Mouse (Mus musculus) limb, embryonic 14.5 days (tissue): ENCODE data around the gene Ikzf1. TPM values are rescaled to one million over a fixed set of nuclear protein-coding genes. Genes with fewer than 3 reads are reported as not detected.
A peak's percentile ranks its signal among the peaks of the same experiment; 100 is the strongest.

Experiments used
- ATAC-seq: fragments of 200-750 bp; cut with Nextera tagmentation; 2 replicates; pipeline ENCODE4 v1.8.0; 2017; ENCODE audit warnings: low read depth, moderate number of reproducible peaks, moderate TSS enrichment; ENCODE audit not compliant: low FRiP score
- DNase-seq: peaks from one replicate; pipeline ENCODE4 v3.0.0-alpha.2; 2015; ENCODE audit warnings: low spot score
- H3K27ac ChIP-seq: fragments of 300-500 bp; sonication (generic); replicated peaks from 2 replicates; pipeline ENCODE4 v1.5.1; 2014; ENCODE audit warnings: low read depth, mild to moderate bottlenecking, low read length, moderate library complexity, mixed read lengths
- H3K27me3 ChIP-seq: fragments of 300-500 bp; sonication (generic); 2 replicates; pipeline ENCODE4 v1.6.1; 2014; ENCODE audit warnings: low read length, mixed read lengths; ENCODE audit not compliant: control insufficient read depth, insufficient read depth
- H3K36me3 ChIP-seq: fragments of 300-500 bp; sonication (generic); 2 replicates; pipeline ENCODE4 v1.6.1; 2014; ENCODE audit warnings: mild to moderate bottlenecking, low read length, moderate library complexity, mixed read lengths; ENCODE audit not compliant: control insufficient read depth, insufficient read depth
- H3K4me1 ChIP-seq: fragments of 300-500 bp; sonication (generic); 2 replicates; pipeline ENCODE4 v1.6.1; 2014; ENCODE audit warnings: antibody characterized with exemption, low read length, mixed read lengths; ENCODE audit not compliant: control insufficient read depth, insufficient read depth
- H3K4me2 ChIP-seq: fragments of 300-500 bp; sonication (generic); replicated peaks from 2 replicates; pipeline ENCODE4 v1.6.1; 2014; ENCODE audit warnings: low read depth, mild to moderate bottlenecking, low read length, moderate library complexity; ENCODE audit not compliant: severe bottlenecking
- H3K4me3 ChIP-seq: fragments of 300-500 bp; sonication (generic); replicated peaks from 2 replicates; pipeline ENCODE4 v1.5.1; 2014; ENCODE audit warnings: low read length
- H3K9ac ChIP-seq: fragments of 300-500 bp; sonication (generic); 2 replicates; pipeline ENCODE4 v1.6.1; 2014; ENCODE audit warnings: mild to moderate bottlenecking, low read depth, low read length, moderate library complexity; ENCODE audit not compliant: severe bottlenecking
- H3K9me3 ChIP-seq: fragments of 300-500 bp; sonication (generic); 2 replicates; pipeline ENCODE4 v1.6.1; 2016; ENCODE audit warnings: low read length; ENCODE audit not compliant: control insufficient read depth
- POLR2A ChIP-seq: fragments of 200-500 bp; IDR thresholded peaks from 2 replicates; pipeline ENCODE4 v1.8.0; 2012; ENCODE audit warnings: inconsistent platforms, mild to moderate bottlenecking, moderate library complexity, borderline replicate concordance; ENCODE audit not compliant: insufficient read depth, insufficient read length; ENCODE audit errors: extremely low read depth
- WGBS: fragments of 180-500 bp; shearing (Covaris S2); extraction: QIAGEN DNeasy Blood & Tissue Kit; methylation state at CpG from one replicate; pipeline ENCODE4 v1.1.7; 2014; 5-methylcytosine and 5-hydroxymethylcytosine counted together
- polyA plus RNA-seq, 2 experiments: library from polyadenylated mRNA; depleted of rRNA in 1 of 2; stranded (reverse) in 1 of 2; unstranded in 1 of 2; fragments of >200 nt; fragmentation: Nextera tagmentation in 1 of 2; extraction: Ambion mirVana in 1 of 2; gene quantifications; 2 replicates each; pipeline versions ENCODE4 v1.2.1 to v1.2.3; 2012 to 2014

The Ikzf1 gene
- polyA plus RNA-seq, 2 experiments: 3.5 to 5.0 TPM

- H3K36me3 ChIP-seq: no peaks in the 10 kb centered on the region
- no peak overlapping the region for H3K4me2 ChIP-seq
- no peaks in the 10 kb centered on the region for H3K9me3 ChIP-seq
- peaks cover 36% of the 10 kb centered on the region for H3K4me1 ChIP-seq
- H3K27ac ChIP-seq: no peak overlapping the region
- no peaks in the 10 kb centered on the region for H3K27me3 ChIP-seq
- WGBS: 95% methylated on average over 5 of the region's 5 CpGs
- H3K4me3 ChIP-seq: no peak overlapping the region
- DNase-seq (no peak), ATAC-seq (no peak)
- H3K9ac ChIP-seq: no peak overlapping the region
- no peak for TF ChIP-seq POLR2A
These were observed 134.4 kb downstream of the Ikzf1 start for GRCm38 (mm10) chr11:11819206-11819605.

GRCm38 (mm10) chr11:11820251-11820650 lies 135.4 kb downstream of the Ikzf1 start:
- H3K27me3 ChIP-seq: no peaks in the 10 kb centered on the region
- H3K4me1 ChIP-seq: peaks cover 46% of the 10 kb centered on the region
- WGBS: 2% methylated on average over 2 of the region's 2 CpGs
- no peaks in the 10 kb centered on the region for H3K9me3 ChIP-seq
- no peak overlapping the region for H3K4me2 ChIP-seq
- peak; percentile 97 for DNase-seq
- no peak overlapping the region for H3K4me3 ChIP-seq
- no peak for TF ChIP-seq POLR2A
- peak overlapping the region; percentile 67 for H3K27ac ChIP-seq
- ATAC-seq: peak; percentile 32
- H3K36me3 ChIP-seq: no peaks in the 10 kb centered on the region
- H3K9ac ChIP-seq: no peak overlapping the region

- no peak overlapping the region for H3K9ac ChIP-seq
- H3K27me3 ChIP-seq: no peaks in the 10 kb centered on the region
- DNase-seq (no peak), ATAC-seq (no peak)
- TF ChIP-seq POLR2A: no peak
- H3K4me1 ChIP-seq: peaks cover 49% of the 10 kb centered on the region
- H3K36me3 ChIP-seq: no peaks in the 10 kb centered on the region
- H3K9me3 ChIP-seq: no peaks in the 10 kb centered on the region
- WGBS: 50% methylated on average over 3 of the region's 3 CpGs
- H3K4me3 ChIP-seq: no peak overlapping the region
- H3K27ac ChIP-seq: peak overlapping the region; percentile 67
- no peak overlapping the region for H3K4me2 ChIP-seq
These were observed 135.9 kb downstream of the Ikzf1 start for GRCm38 (mm10) chr11:11820737-11821136.

- Histone ChIP-seq H3K4me2 (peak overlapping the region; percentile 10), H3K9ac (no peak overlapping the region), H3K4me1 (peaks cover 56% of the 10 kb centered on the region), H3K9me3 (no peaks in the 10 kb centered on the region), H3K27ac (peak overlapping the region; percentile 96), H3K4me3 (no peak overlapping the region), H3K27me3 (no peaks in the 10 kb centered on the region), H3K36me3 (no peaks in the 10 kb centered on the region)
- WGBS: 3% methylated on average over 16 of the region's 16 CpGs
- DNase-seq (peak; percentile 94), ATAC-seq (peak; percentile 88)
- no peak for TF ChIP-seq POLR2A
These were observed 136.7 kb downstream of the Ikzf1 start for GRCm38 (mm10) chr11:11821387-11821975.

Other genes starting within 250 kb of the Ikzf1 start
- 0.20 and 0.52 TPM in 2 replicates for gene Spata48, start 222.9 kb upstream of the Ikzf1 start, polyA plus RNA-seq (2012; rRNA removed)
- gene Spata48, start 222.9 kb upstream of the Ikzf1 start, polyA plus RNA-seq (2014; fragmentation: Nextera tagmentation; extraction: Ambion mirVana): 0.70 and 2.0 TPM in 2 replicates
- 0.26 and 0.33 TPM in 2 replicates for gene Zpbp, start 222.6 kb upstream of the Ikzf1 start, polyA plus RNA-seq (2012; rRNA removed)
- 0.61 and 0.76 TPM in 2 replicates for gene Zpbp, start 222.6 kb upstream of the Ikzf1 start, polyA plus RNA-seq (2014; fragmentation: Nextera tagmentation; extraction: Ambion mirVana)
- gene 4930512M02Rik, start 57.2 kb upstream of the Ikzf1 start, polyA plus RNA-seq (2012; rRNA removed): not detected in 2 replicates
- gene 4930512M02Rik, start 57.2 kb upstream of the Ikzf1 start, polyA plus RNA-seq (2014; fragmentation: Nextera tagmentation; extraction: Ambion mirVana): not detected in 2 replicates
- 20.0 and 21.2 TPM in 2 replicates for gene Fignl1, start 124.0 kb downstream of the Ikzf1 start, polyA plus RNA-seq (2012; rRNA removed)
- gene Fignl1, start 124.0 kb downstream of the Ikzf1 start, polyA plus RNA-seq (2014; fragmentation: Nextera tagmentation; extraction: Ambion mirVana): 43.2 and 46.5 TPM in 2 replicates
- 10.9 and 12.6 TPM in 2 replicates for gene Ddc, start 213.1 kb downstream of the Ikzf1 start, polyA plus RNA-seq (2012; rRNA removed)
- gene Ddc, start 213.1 kb downstream of the Ikzf1 start, polyA plus RNA-seq (2014; fragmentation: Nextera tagmentation; extraction: Ambion mirVana): 16.5 and 20.7 TPM in 2 replicates